Mouse (Mus musculus): ENCODE results near the gene Cbx4.

GRCm38 (mm10) chr11:119109415-119110071, 23.5 kb upstream of the Cbx4 start:
- TF ChIP-seq GATA1 (IDR thresholded peaks at IDR 0.05; ENCODE audit: borderline replicate concordance, low read length) (no peak), FLI1 (IDR thresholded peaks at IDR 0.05; ENCODE audit: low read length) (no peak)

All from megakaryocyte, embryonic 14.5 days (primary cell).